Mouse (Mus musculus) limb, embryonic 13.5 days (tissue): Measurements from ENCODE around the gene C1ql1. TPM values are rescaled to one million over a fixed set of nuclear protein-coding genes. Genes with fewer than 3 reads are reported as not detected.

ENCODE experiments used
- ATAC-seq: fragments of 200-750 bp; cut with Nextera tagmentation; 2 replicates; pipeline ENCODE4 v1.8.0; 2017; ENCODE audit warnings: low read depth, moderate number of reproducible peaks, moderate TSS enrichment; ENCODE audit not compliant: low FRiP score
- H3K27ac ChIP-seq: fragments of 300-500 bp; sonication (generic); 2 replicates; pipeline ENCODE4 v1.5.1; 2015; ENCODE audit warnings: inconsistent platforms, mild to moderate bottlenecking, moderate library complexity
- H3K27me3 ChIP-seq: fragments of 300-500 bp; sonication (generic); 2 replicates; pipeline ENCODE4 v1.6.1; 2015; ENCODE audit warnings: mild to moderate bottlenecking, inconsistent platforms
- H3K36me3 ChIP-seq: fragments of 300-500 bp; sonication (generic); 2 replicates; pipeline ENCODE4 v1.6.1; 2015; ENCODE audit warnings: inconsistent platforms, mild to moderate bottlenecking, moderate library complexity
- H3K4me1 ChIP-seq: fragments of 300-500 bp; sonication (generic); 2 replicates; pipeline ENCODE4 v1.6.1; 2015; ENCODE audit warnings: inconsistent platforms
- H3K4me2 ChIP-seq: fragments of 300-500 bp; sonication (generic); replicated peaks from 2 replicates; pipeline ENCODE4 v1.6.1; 2015; ENCODE audit warnings: inconsistent platforms, mild to moderate bottlenecking, moderate library complexity
- H3K4me3 ChIP-seq: fragments of 300-500 bp; sonication (generic); 2 replicates; pipeline ENCODE4 v1.5.1; 2015; ENCODE audit warnings: moderate library complexity, mild to moderate bottlenecking, inconsistent platforms
- H3K9ac ChIP-seq: fragments of 300-500 bp; sonication (generic); 2 replicates; pipeline ENCODE4 v1.6.1; 2015; ENCODE audit warnings: mild to moderate bottlenecking, inconsistent platforms
- H3K9me3 ChIP-seq: fragments of 300-500 bp; sonication (generic); 2 replicates; pipeline ENCODE4 v1.6.1; 2016; ENCODE audit warnings: inconsistent platforms
- WGBS: fragments of 180-500 bp; shearing (Covaris S2); methylation state at CpG from one replicate; pipeline ENCODE4 v1.1.7; 2015; 5-methylcytosine and 5-hydroxymethylcytosine counted together
- polyA plus RNA-seq: library from polyadenylated mRNA; unstranded; fragments of >200 nt; fragmentation: Nextera tagmentation; extraction: Ambion mirVana; gene quantifications from 2 replicates; pipeline ENCODE4 v1.2.1, GENCODE M21; 2015

C1ql1 gene
- polyA plus RNA-seq = 1.4 and 1.7 TPM in 2 replicates

- Histone ChIP-seq H3K4me3 (peak within 1 kb of the TSS; percentile 45), H3K9me3 (no peaks in the 10 kb centered on the region), H3K27me3 (peaks cover 100% of the 10 kb centered on the region), H3K4me1 (peaks cover 35% of the 10 kb centered on the region), H3K36me3 (no peaks in the 10 kb centered on the region), H3K27ac (no peak within 1 kb of the TSS), H3K4me2 (peak within 1 kb of the TSS; percentile 75), H3K9ac (peak within 1 kb of the TSS; percentile 43)
- ATAC-seq = peak; percentile 86
- WGBS = under 1% methylated on average over 80 of the region's 87 CpGs
Observed at GRCm38 (mm10) chr11:102946265-102946991, at the start of gene C1ql1. Gene C1ql1 (minus strand): TSS chr11:102946688.

GRCm38 (mm10) chr11:102994952-102995351, 48.5 kb upstream of the C1ql1 start:
- H3K27ac ChIP-seq = no peak overlapping the region
- peaks cover 18% of the 10 kb centered on the region for H3K4me1 ChIP-seq
- WGBS = 91% methylated on average over 18 of the region's 18 CpGs
- peaks cover 27% of the 10 kb centered on the region for H3K27me3 ChIP-seq
- no peak overlapping the region for H3K4me3 ChIP-seq
- H3K9ac ChIP-seq = no peak overlapping the region
- ATAC-seq = no peak
- peaks cover 64% of the 10 kb centered on the region for H3K36me3 ChIP-seq
- H3K9me3 ChIP-seq = no peaks in the 10 kb centered on the region
- no peak overlapping the region for H3K4me2 ChIP-seq

- no peak overlapping the region for H3K27ac ChIP-seq
- no peaks in the 10 kb centered on the region for H3K9me3 ChIP-seq
- no peak overlapping the region for H3K4me3 ChIP-seq
- H3K4me2 ChIP-seq = no peak overlapping the region
- H3K9ac ChIP-seq = no peak overlapping the region
- 52% methylated on average over 17 of the region's 17 CpGs for WGBS
- H3K4me1 ChIP-seq = peaks cover 19% of the 10 kb centered on the region
- peaks cover 41% of the 10 kb centered on the region for H3K27me3 ChIP-seq
- ATAC-seq = no peak
- peaks cover 50% of the 10 kb centered on the region for H3K36me3 ChIP-seq
Observed at GRCm38 (mm10) chr11:102993420-102994029, 47.0 kb upstream of the C1ql1 start.

- H3K9me3 ChIP-seq = no peaks in the 10 kb centered on the region
- peaks cover 44% of the 10 kb centered on the region for H3K27me3 ChIP-seq
- peaks cover 44% of the 10 kb centered on the region for H3K36me3 ChIP-seq
- H3K4me2 ChIP-seq = no peak overlapping the region
- H3K4me1 ChIP-seq = peaks cover 19% of the 10 kb centered on the region
- H3K27ac ChIP-seq = no peak overlapping the region
- no peak overlapping the region for H3K4me3 ChIP-seq
- no peak overlapping the region for H3K9ac ChIP-seq
- ATAC-seq = no peak
- WGBS = 6% methylated on average over 5 of the region's 5 CpGs
Observed at GRCm38 (mm10) chr11:102992940-102993339, 46.5 kb upstream of the C1ql1 start.

GRCm38 (mm10) chr11:102991681-102992080, 45.2 kb upstream of the C1ql1 start:
- Histone ChIP-seq H3K9me3 (no peaks in the 10 kb centered on the region), H3K4me3 (peak overlapping the region; percentile 24), H3K36me3 (peaks cover 32% of the 10 kb centered on the region), H3K27me3 (peaks cover 46% of the 10 kb centered on the region), H3K27ac (no peak overlapping the region), H3K9ac (peak overlapping the region; percentile 45), H3K4me1 (peaks cover 19% of the 10 kb centered on the region), H3K4me2 (peak overlapping the region; percentile 57)
- no peak for ATAC-seq
- WGBS = 1% methylated on average over 16 of the region's 16 CpGs

GRCm38 (mm10) chr11:102990152-102990663, 43.7 kb upstream of the C1ql1 start:
- 2% methylated on average over 29 of the region's 29 CpGs for WGBS
- Histone ChIP-seq H3K27me3 (peaks cover 46% of the 10 kb centered on the region), H3K4me3 (peak overlapping the region; percentile 47), H3K4me2 (peak overlapping the region; percentile 80), H3K9ac (peak overlapping the region; percentile 69), H3K9me3 (no peaks in the 10 kb centered on the region), H3K27ac (no peak overlapping the region), H3K4me1 (peaks cover 19% of the 10 kb centered on the region), H3K36me3 (peaks cover 18% of the 10 kb centered on the region)
- ATAC-seq = 0 out of 2 replicates have a peak, but pooled peaks have one; percentile 33

- 5% methylated on average over 28 of the region's 28 CpGs for WGBS
- no peak overlapping the region for H3K27ac ChIP-seq
- H3K4me3 ChIP-seq = peak overlapping the region; percentile 47
- ATAC-seq = no peak
- H3K4me2 ChIP-seq = peak overlapping the region; percentile 80
- peak overlapping the region; percentile 69 for H3K9ac ChIP-seq
- no peaks in the 10 kb centered on the region for H3K9me3 ChIP-seq
- H3K4me1 ChIP-seq = peaks cover 19% of the 10 kb centered on the region
- H3K27me3 ChIP-seq = peaks cover 46% of the 10 kb centered on the region
- H3K36me3 ChIP-seq = peaks cover 12% of the 10 kb centered on the region
Observed at GRCm38 (mm10) chr11:102989641-102990151, 43.2 kb upstream of the C1ql1 start.

- no peak overlapping the region for H3K4me2 ChIP-seq
- no peak overlapping the region for H3K27ac ChIP-seq
- peaks cover 7% of the 10 kb centered on the region for H3K4me1 ChIP-seq
- no peak overlapping the region for H3K9ac ChIP-seq
- no peak overlapping the region for H3K4me3 ChIP-seq
- no peak for ATAC-seq
- H3K36me3 ChIP-seq = no peaks in the 10 kb centered on the region
- 53% methylated on average over 5 of the region's 6 CpGs for WGBS
- no peaks in the 10 kb centered on the region for H3K9me3 ChIP-seq
- peaks cover 22% of the 10 kb centered on the region for H3K27me3 ChIP-seq
Observed at GRCm38 (mm10) chr11:102985160-102985559, 38.7 kb upstream of the C1ql1 start.

GRCm38 (mm10) chr11:102984615-102985014, 38.1 kb upstream of the C1ql1 start:
- no peak for ATAC-seq
- Histone ChIP-seq H3K4me2 (no peak overlapping the region), H3K9ac (no peak overlapping the region), H3K9me3 (no peaks in the 10 kb centered on the region), H3K4me1 (peaks cover 1% of the 10 kb centered on the region), H3K27ac (no peak overlapping the region), H3K4me3 (no peak overlapping the region), H3K27me3 (peaks cover 16% of the 10 kb centered on the region), H3K36me3 (no peaks in the 10 kb centered on the region)
- 50% methylated on average over 4 of the region's 4 CpGs for WGBS

- peaks cover 11% of the 10 kb centered on the region for H3K27me3 ChIP-seq
- no peak for ATAC-seq
- H3K4me1 ChIP-seq = no peaks in the 10 kb centered on the region
- no peak overlapping the region for H3K9ac ChIP-seq
- no peaks in the 10 kb centered on the region for H3K9me3 ChIP-seq
- WGBS = 89% methylated on average over 9 of the region's 9 CpGs
- H3K4me2 ChIP-seq = no peak overlapping the region
- no peak overlapping the region for H3K27ac ChIP-seq
- H3K36me3 ChIP-seq = no peaks in the 10 kb centered on the region
- H3K4me3 ChIP-seq = no peak overlapping the region
Observed at GRCm38 (mm10) chr11:102984086-102984485, 37.6 kb upstream of the C1ql1 start.

- Histone ChIP-seq H3K36me3 (no peaks in the 10 kb centered on the region), H3K4me1 (no peaks in the 10 kb centered on the region), H3K9me3 (no peaks in the 10 kb centered on the region), H3K9ac (no peak overlapping the region), H3K27ac (no peak overlapping the region), H3K27me3 (no peaks in the 10 kb centered on the region), H3K4me2 (no peak overlapping the region), H3K4me3 (no peak overlapping the region)
- no peak for ATAC-seq
- WGBS = 65% methylated on average over 10 of the region's 10 CpGs
Observed at GRCm38 (mm10) chr11:102981151-102981890, 34.8 kb upstream of the C1ql1 start.
